Mouse (Mus musculus) adrenal gland, postnatal 4 days (tissue): ENCODE data around the gene Dctn2. TPM values are rescaled to one million over a fixed set of nuclear protein-coding genes. Genes with fewer than 3 reads are reported as not detected.

ENCODE experiments used
- DNase-seq, 2 experiments: peaks; one replicate each; pipeline ENCODE4 v3.0.0; 2021 to 2022; ENCODE audit warnings: low spot score in 2 of 2, mixed read lengths in 2 of 2
- long read RNA-seq, 2 experiments: library from polyadenylated mRNA; stranded (forward); transcript quantifications; one replicate each; pipeline ENCODE4 v2.0.0; 2021
- total RNA-seq, 2 experiments: library from RNA; stranded (reverse); gene quantifications; 2 replicates each; pipeline ENCODE4 v1.2.3; 2021

The Dctn2 gene
- 100 to 1,000 TPM; 191 to 198 TPM for total RNA-seq
- long read RNA-seq, experiment 1, transcript Dctn2-201 (14 exons, 1,784 nt): major isoform, 99 of 232 reads
- long read RNA-seq, experiment 1, partial matches to known transcripts: 19 of 232 reads
- long read RNA-seq, experiment 1, other reads (novel, unspliced or antisense): 114 of 232 reads
- long read RNA-seq, experiment 2, transcript Dctn2-201 (14 exons, 1,784 nt): major isoform, 157 of 360 reads
- long read RNA-seq, experiment 2, partial matches to known transcripts: 25 of 360 reads
- long read RNA-seq, experiment 2, other reads (novel, unspliced or antisense): 178 of 360 reads

GRCm38 (mm10) chr10:127266112-127267091 lies at the start of gene Dctn2:
Dctn2 (plus strand) TSS chr10:127266368.
- DNase-seq: peak; percentile 75 to 86

GRCm38 (mm10) chr10:127216456-127216855 lies 49.7 kb upstream of the Dctn2 start:
- no peak for DNase-seq

- no peak for DNase-seq
Measured at GRCm38 (mm10) chr10:127217177-127217576, 49.0 kb upstream of the Dctn2 start.

- DNase-seq: no peak
Measured at GRCm38 (mm10) chr10:127218339-127218738, 47.8 kb upstream of the Dctn2 start.

DNA sequence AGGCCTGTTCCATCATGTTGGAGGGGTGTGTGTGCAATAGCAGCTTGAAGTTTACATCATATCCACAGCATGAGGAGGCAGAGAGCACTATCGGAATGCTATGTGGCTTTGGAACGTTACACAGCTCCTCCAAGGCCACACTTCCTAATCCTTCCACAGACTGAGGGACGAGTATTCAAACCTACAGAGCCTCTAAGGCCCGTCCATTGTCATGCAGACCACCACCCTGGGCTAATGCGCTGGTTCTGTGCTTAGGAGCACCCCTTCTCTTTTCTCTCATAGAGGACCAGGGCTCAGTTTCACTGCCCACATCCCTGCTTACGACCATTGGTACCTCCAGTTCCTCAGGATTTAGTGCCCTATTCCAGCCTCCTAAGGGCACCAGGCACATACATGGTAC lies 41.0 kb upstream of the Dctn2 start:
- DNase-seq: no peak

DNA sequence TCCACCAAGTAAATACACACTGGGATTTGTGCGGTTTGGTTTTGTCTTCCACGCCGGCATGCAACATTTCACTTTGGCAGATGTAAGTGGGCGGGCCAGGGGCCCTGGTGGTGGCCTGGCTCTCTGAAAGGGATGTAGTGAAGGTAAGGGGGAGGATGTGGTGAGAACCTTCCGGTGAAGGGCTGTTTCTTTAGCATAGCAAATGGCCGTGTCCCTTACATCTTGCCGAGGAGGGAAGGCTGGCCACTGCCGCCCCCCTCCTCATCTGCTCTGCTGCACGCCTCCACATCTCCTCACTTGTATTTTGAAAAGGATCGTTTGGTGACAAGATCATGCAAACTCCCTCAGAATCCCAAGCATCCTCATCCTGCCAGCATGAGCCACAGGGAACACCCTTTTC lies 40.4 kb upstream of the Dctn2 start:
- DNase-seq: no peak

DNA sequence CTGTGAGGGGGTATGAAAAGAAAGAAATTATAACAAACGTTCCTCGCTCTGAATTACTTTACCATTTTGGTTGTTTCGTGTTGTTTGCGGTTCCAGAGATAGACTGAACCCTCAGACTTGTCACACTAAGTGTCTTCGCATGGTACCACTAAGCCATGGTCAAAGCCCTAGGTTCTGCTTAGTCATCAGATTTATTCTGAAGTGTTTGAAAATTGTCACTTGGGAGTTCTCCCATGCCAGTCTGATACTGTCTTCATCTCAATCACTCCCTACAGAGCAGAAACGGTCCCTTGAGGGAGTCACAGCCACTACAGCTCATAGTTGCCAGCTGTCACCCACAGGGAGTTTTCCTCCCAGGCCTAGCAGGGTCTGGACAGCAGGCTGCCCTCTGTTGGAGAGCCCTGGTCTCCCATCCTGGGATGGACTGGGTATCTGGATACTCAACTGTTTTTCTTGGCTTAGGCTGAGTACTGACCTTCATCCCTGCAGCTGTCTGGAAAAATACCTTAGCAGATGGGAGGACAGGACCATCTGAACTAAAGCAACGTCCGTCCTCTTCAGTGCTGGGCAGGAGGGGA lies 39.8 kb upstream of the Dctn2 start:
- DNase-seq: no peak

- DNase-seq: no peak
Measured at GRCm38 (mm10) chr10:127227163-127227562, 39.0 kb upstream of the Dctn2 start.

- no peak for DNase-seq
Measured at GRCm38 (mm10) chr10:127228897-127229296, 37.3 kb upstream of the Dctn2 start.

- DNase-seq: no peak
Measured at GRCm38 (mm10) chr10:127230693-127231092, 35.5 kb upstream of the Dctn2 start.

DNA sequence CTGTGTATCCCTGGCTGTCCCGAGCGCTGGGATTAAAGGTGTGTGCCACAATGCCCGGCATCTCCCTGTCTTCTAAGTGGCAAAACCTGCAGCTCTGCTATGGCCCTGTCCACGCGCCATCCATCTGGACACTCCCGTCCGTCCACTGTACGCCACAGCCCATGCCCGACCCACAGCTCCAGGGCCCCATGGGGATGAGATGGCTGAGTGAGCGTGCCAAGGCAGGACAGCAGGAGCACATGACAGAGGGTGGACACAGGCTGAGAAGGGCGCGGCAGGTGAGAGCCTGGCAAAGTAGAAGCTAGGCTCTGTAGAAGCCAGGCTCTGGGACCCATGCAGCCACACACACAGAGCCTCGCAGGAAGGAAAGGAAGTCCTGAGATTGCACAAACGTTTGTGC lies 34.4 kb upstream of the Dctn2 start:
- no peak for DNase-seq

GRCm38 (mm10) chr10:127233141-127233540 lies 33.0 kb upstream of the Dctn2 start:
- no peak for DNase-seq

GRCm38 (mm10) chr10:127236541-127236940 lies 29.6 kb upstream of the Dctn2 start:
- no peak for DNase-seq

- no peak for DNase-seq
Measured at GRCm38 (mm10) chr10:127238241-127238824, 27.8 kb upstream of the Dctn2 start.

DNA sequence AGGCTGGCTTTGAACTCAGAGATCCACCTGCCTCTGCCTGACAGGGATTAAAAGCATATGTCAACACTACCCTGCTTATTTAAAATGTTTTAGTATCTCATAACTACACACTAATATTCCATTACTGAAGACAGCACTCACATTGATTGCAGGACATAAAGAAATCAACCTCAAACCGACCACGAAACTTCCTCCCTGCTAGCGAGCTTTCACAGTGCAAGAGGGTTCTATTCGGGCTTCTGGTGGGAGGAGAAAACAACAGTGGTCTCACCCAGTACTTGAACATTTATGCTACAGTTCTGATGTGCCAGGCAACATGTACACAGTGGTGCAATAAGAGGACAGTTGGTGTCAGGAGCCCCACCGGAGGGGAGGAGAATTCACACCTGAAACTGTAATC lies 15.4 kb upstream of the Dctn2 start:
- no peak for DNase-seq

DNA sequence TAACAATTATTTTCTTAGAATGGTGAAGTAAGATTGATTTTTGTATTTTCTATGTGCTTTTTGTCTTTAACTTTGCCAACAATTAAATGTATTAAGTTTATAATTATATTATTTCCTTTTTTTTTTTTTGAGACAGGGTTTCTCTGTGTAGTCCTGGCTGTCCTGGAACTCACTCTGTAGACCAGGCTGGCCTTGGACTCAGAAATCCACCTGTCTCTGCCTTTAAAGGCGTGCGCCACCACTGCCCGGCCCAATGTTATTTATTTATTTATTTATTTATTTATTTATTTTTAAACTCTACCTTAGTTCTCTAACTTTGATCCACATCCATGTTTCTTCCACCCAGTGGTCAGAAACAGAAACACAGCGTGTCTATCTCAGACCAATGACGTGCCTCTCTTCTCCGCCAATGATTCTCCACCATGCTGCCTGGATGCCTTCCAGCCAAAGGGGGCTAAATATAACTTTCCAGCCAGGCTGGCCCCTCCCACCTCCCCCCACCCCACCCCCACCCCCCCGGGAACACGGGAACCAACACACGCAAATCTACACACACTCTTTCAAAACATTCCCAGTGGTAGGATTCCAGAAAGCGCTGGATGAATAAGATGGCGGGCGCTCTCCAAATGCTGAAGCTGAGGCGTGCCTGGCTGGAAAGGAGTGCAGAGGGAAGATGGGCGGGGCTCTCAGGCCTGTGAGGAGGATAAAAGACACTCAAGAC lies 10.4 kb upstream of the Dctn2 start:
- DNase-seq: no peak

- no peak for DNase-seq
Measured at GRCm38 (mm10) chr10:127257790-127258189, 8.4 kb upstream of the Dctn2 start.

DNA sequence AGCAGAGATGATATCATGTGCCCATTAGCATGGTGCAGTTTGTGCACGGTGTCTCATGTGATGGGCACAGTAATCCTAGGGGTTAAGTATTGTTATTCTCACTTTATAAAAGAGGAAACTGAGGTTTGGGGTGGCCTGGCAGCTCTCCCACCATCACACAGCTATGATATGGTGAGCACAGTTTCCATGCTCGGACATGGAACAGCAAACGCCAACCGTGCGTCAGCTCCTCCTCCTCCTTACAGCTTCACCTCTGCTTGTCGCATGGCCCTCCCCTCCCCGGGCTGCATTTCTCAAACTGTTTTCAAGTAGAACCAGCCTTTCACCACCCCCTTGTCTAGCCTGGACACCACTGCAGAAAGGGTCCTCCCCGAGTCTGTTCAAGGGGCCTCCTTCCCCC lies 7.7 kb upstream of the Dctn2 start:
- no peak for DNase-seq

GRCm38 (mm10) chr10:127261706-127262547 lies 4.2 kb upstream of the Dctn2 start:
- no peak for DNase-seq
